Mouse (Mus musculus): Measurements from ENCODE around the gene Lamc2.

Gene Lamc2

GRCm38 (mm10) chr1:153094226-153095076, 91.8 kb downstream of the Lamc2 start:
- DNase-seq = peak; percentile 90

- peak; percentile 83 for DNase-seq
These were observed 92.7 kb downstream of the Lamc2 start for GRCm38 (mm10) chr1:153093581-153093980.

- DNase-seq = no peak
These were observed 93.1 kb downstream of the Lamc2 start for GRCm38 (mm10) chr1:153093172-153093571.

- peak; percentile 98 for DNase-seq
These were observed 93.8 kb downstream of the Lamc2 start for GRCm38 (mm10) chr1:153092237-153092975.

GRCm38 (mm10) chr1:153091438-153092236, 94.6 kb downstream of the Lamc2 start:
- DNase-seq = peak; percentile 97

- peak; percentile 81 for DNase-seq
These were observed 95.4 kb downstream of the Lamc2 start for GRCm38 (mm10) chr1:153090807-153091206.

- DNase-seq = peak; percentile 75
These were observed 96.2 kb downstream of the Lamc2 start for GRCm38 (mm10) chr1:153090081-153090480.

- DNase-seq = peak; percentile 35
These were observed 98.5 kb downstream of the Lamc2 start for GRCm38 (mm10) chr1:153087771-153088170.

GRCm38 (mm10) chr1:153085198-153085597, 101.0 kb downstream of the Lamc2 start:
- peak; percentile 70 for DNase-seq

- peak; percentile 92 for DNase-seq
These were observed 102.1 kb downstream of the Lamc2 start for GRCm38 (mm10) chr1:153084191-153084590.

- DNase-seq = peak; percentile 64
These were observed 103.0 kb downstream of the Lamc2 start for GRCm38 (mm10) chr1:153083233-153083632.

GRCm38 (mm10) chr1:153075955-153076354, 110.3 kb downstream of the Lamc2 start:
- DNase-seq = peak; percentile 84

GRCm38 (mm10) chr1:153075087-153075736, 111.0 kb downstream of the Lamc2 start:
- DNase-seq = peak; percentile 66

- DNase-seq = peak; percentile 31
These were observed 112.8 kb downstream of the Lamc2 start for GRCm38 (mm10) chr1:153073441-153073840.

All from heart, adult 11 months (tissue).